Mouse (Mus musculus) thymus, adult 2 months (tissue): Measurements from ENCODE around the gene Peak1. TPM values are rescaled to one million over a fixed set of nuclear protein-coding genes. Genes with fewer than 3 reads are reported as not detected.
A peak's percentile ranks its signal among the peaks of the same experiment; 100 is the strongest.

ENCODE experiments used
- DNase-seq: peaks from one replicate; pipeline ENCODE4 v3.0.0; 2021
- H3K27ac ChIP-seq: fragments of 200-500 bp; 2 replicates; pipeline ENCODE4 v1.5.1; 2012; ENCODE audit warnings: low read length, control low read depth; ENCODE audit not compliant: control insufficient read depth, insufficient read depth
- H3K27me3 ChIP-seq: fragments of 200-500 bp; 2 replicates; pipeline ENCODE4 v1.6.1; 2012; ENCODE audit warnings: mild to moderate bottlenecking, low read length, moderate library complexity, mixed read lengths; ENCODE audit not compliant: control insufficient read depth, insufficient read depth
- H3K36me3 ChIP-seq: fragments of 200-500 bp; 2 replicates; pipeline ENCODE4 v1.6.1; 2012; ENCODE audit warnings: mild to moderate bottlenecking, low read length, moderate library complexity; ENCODE audit not compliant: control insufficient read depth, insufficient read depth
- H3K4me1 ChIP-seq: fragments of 200-500 bp; replicated peaks from 2 replicates; pipeline ENCODE4 v1.6.1; 2012; ENCODE audit warnings: low read length; ENCODE audit not compliant: control insufficient read depth, insufficient read depth
- H3K4me3 ChIP-seq: fragments of 200-500 bp; 2 replicates; pipeline ENCODE4 v1.5.1; 2012; ENCODE audit warnings: mild to moderate bottlenecking, low read length, control low read depth, moderate library complexity; ENCODE audit not compliant: control insufficient read depth, insufficient read depth
- CTCF ChIP-seq: fragments of 200-500 bp; IDR thresholded peaks from 2 replicates; pipeline ENCODE4 v1.5.1; 2012; ENCODE audit warnings: mild to moderate bottlenecking, control low read depth, low read length, moderate library complexity, borderline replicate concordance; ENCODE audit not compliant: control insufficient read depth, poor library complexity, insufficient read depth; ENCODE audit errors: extremely low read depth
- POLR2A ChIP-seq: fragments of 200-500 bp; IDR thresholded peaks from 2 replicates; pipeline ENCODE4 v1.6.1; 2012; ENCODE audit warnings: mild to moderate bottlenecking, low read length, control low read depth, moderate library complexity; ENCODE audit not compliant: control insufficient read depth, poor library complexity, insufficient read depth; ENCODE audit errors: extremely low read depth
- WGBS: fragments of 180-500 bp; shearing (Covaris S2); methylation state at CpG from one replicate; pipeline ENCODE4 v1.1.7; 2018; 5-methylcytosine and 5-hydroxymethylcytosine counted together
- polyA plus RNA-seq: library from polyadenylated mRNA; depleted of rRNA; stranded (reverse); fragments of >200 nt; gene quantifications from 2 replicates; pipeline ENCODE4 v1.2.3, GENCODE M21; 2012

The Peak1 gene
- polyA plus RNA-seq, 1 experiment = 8.6 TPM

GRCm38 (mm10) chr9:56259790-56260494 lies 157.9 kb downstream of the Peak1 start:
- Histone ChIP-seq H3K4me3 (no peak overlapping the region), H3K36me3 (no peaks in the 10 kb centered on the region), H3K4me1 (peaks cover 20% of the 10 kb centered on the region), H3K27ac (no peak overlapping the region), H3K27me3 (no peaks in the 10 kb centered on the region)
- 95% methylated on average over 22 of the region's 22 CpGs for WGBS
- no peak for DNase-seq
- TF ChIP-seq POLR2A (no peak), CTCF (no peak)

- peak overlapping the region; percentile 24; the same call in 1 of the 2 replicates for H3K27ac ChIP-seq
- peak overlapping the region; percentile 32 for H3K4me3 ChIP-seq
- peaks cover 14% of the 10 kb centered on the region for H3K4me1 ChIP-seq
- WGBS = 44% methylated on average over 10 of the region's 10 CpGs
- no peak for TF ChIP-seq CTCF
- TF ChIP-seq POLR2A = no peak
- DNase-seq = no peak
- H3K36me3 ChIP-seq = no peaks in the 10 kb centered on the region
- no peaks in the 10 kb centered on the region for H3K27me3 ChIP-seq
Observed at GRCm38 (mm10) chr9:56258261-56258790, 159.5 kb downstream of the Peak1 start.

GRCm38 (mm10) chr9:56257227-56258000 lies 160.5 kb downstream of the Peak1 start:
- Histone ChIP-seq H3K4me3 (no peak overlapping the region), H3K4me1 (peaks cover 14% of the 10 kb centered on the region), H3K36me3 (no peaks in the 10 kb centered on the region), H3K27ac (no peak overlapping the region), H3K27me3 (no peaks in the 10 kb centered on the region)
- DNase-seq = no peak
- TF ChIP-seq CTCF (no peak), POLR2A (no peak)
- 90% methylated on average over 20 of the region's 20 CpGs for WGBS

GRCm38 (mm10) chr9:56255676-56256432 lies 162.0 kb downstream of the Peak1 start:
- TF ChIP-seq CTCF (no peak), POLR2A (no peak)
- no peak for DNase-seq
- Histone ChIP-seq H3K4me1 (peaks cover 14% of the 10 kb centered on the region), H3K36me3 (no peaks in the 10 kb centered on the region), H3K27me3 (no peaks in the 10 kb centered on the region), H3K27ac (no peak overlapping the region), H3K4me3 (no peak overlapping the region)
- WGBS = 93% methylated on average over 6 of the region's 6 CpGs

GRCm38 (mm10) chr9:56244336-56244735 lies 173.5 kb downstream of the Peak1 start:
- no peak overlapping the region for H3K27ac ChIP-seq
- 99% methylated on average over 8 of the region's 8 CpGs for WGBS

GRCm38 (mm10) chr9:56243885-56244284 lies 174.0 kb downstream of the Peak1 start:
- no peak for TF ChIP-seq POLR2A
- no peak for TF ChIP-seq CTCF
- DNase-seq = no peak
- H3K36me3 ChIP-seq = 0 out of 2 replicates have a peak, but pooled peaks cover 5% of the 10 kb centered on the region
- H3K4me3 ChIP-seq = no peak overlapping the region
- no peaks in the 10 kb centered on the region for H3K27me3 ChIP-seq
- no peak overlapping the region for H3K27ac ChIP-seq
- WGBS = 94% methylated on average over 7 of the region's 7 CpGs
- no peaks in the 10 kb centered on the region for H3K4me1 ChIP-seq

More at GRCm38 (mm10) chr9:56244336-56244735, 173.5 kb downstream of the Peak1 start:
- TF ChIP-seq CTCF (no peak), POLR2A (no peak)
- DNase-seq = no peak
- Histone ChIP-seq H3K36me3 (0 out of 2 replicates have a peak, but pooled peaks cover 5% of the 10 kb centered on the region), H3K27me3 (no peaks in the 10 kb centered on the region), H3K4me3 (no peak overlapping the region), H3K4me1 (no peaks in the 10 kb centered on the region)
